Mouse (Mus musculus): ENCODE measurements around the gene Adamtsl1.

Adamtsl1 gene

GRCm38 (mm10) chr4:85513792-85514191 is at the start of gene Adamtsl1:
Gene Adamtsl1 (plus strand): TSS chr4:85514172.
- DNase-seq (ENCODE audit: low spot score), result no peak

GRCm38 (mm10) chr4:85483586-85483985 is 30.4 kb upstream of the Adamtsl1 start:
- DNase-seq (ENCODE audit: low spot score), result no peak

GRCm38 (mm10) chr4:85486316-85486946 is 27.5 kb upstream of the Adamtsl1 start:
- no peak for DNase-seq (ENCODE audit: low spot score)

- no peak for DNase-seq (ENCODE audit: low spot score)
Measured at GRCm38 (mm10) chr4:85505718-85506117, 8.3 kb upstream of the Adamtsl1 start.

GRCm38 (mm10) chr4:85506976-85507375 is 7.0 kb upstream of the Adamtsl1 start:
- DNase-seq (ENCODE audit: low spot score), result no peak

- no peak for DNase-seq (ENCODE audit: low spot score)
Measured at GRCm38 (mm10) chr4:85507491-85507890, 6.5 kb upstream of the Adamtsl1 start.

GRCm38 (mm10) chr4:85513288-85513687 is 684 bp upstream of the Adamtsl1 start:
- DNase-seq (ENCODE audit: low spot score), result peak; percentile 22

GRCm38 (mm10) chr4:85514205-85514681 is 271 bp downstream of the Adamtsl1 start:
- peak; percentile 13 for DNase-seq (ENCODE audit: low spot score)

- DNase-seq (ENCODE audit: low spot score), result no peak
Measured at GRCm38 (mm10) chr4:85526966-85527566, 13.1 kb downstream of the Adamtsl1 start.

- no peak for DNase-seq (ENCODE audit: low spot score)
Measured at GRCm38 (mm10) chr4:85529852-85530251, 15.9 kb downstream of the Adamtsl1 start.

GRCm38 (mm10) chr4:85539677-85540076 is 25.7 kb downstream of the Adamtsl1 start:
- DNase-seq (ENCODE audit: low spot score), result no peak

- DNase-seq (ENCODE audit: low spot score), result no peak
Measured at GRCm38 (mm10) chr4:85543221-85543620, 29.2 kb downstream of the Adamtsl1 start.

GRCm38 (mm10) chr4:85554696-85555095 is 40.7 kb downstream of the Adamtsl1 start:
- no peak for DNase-seq (ENCODE audit: low spot score)

- no peak for DNase-seq (ENCODE audit: low spot score)
Measured at GRCm38 (mm10) chr4:85559753-85560152, 45.8 kb downstream of the Adamtsl1 start.

GRCm38 (mm10) chr4:85585426-85585825 is 71.5 kb downstream of the Adamtsl1 start:
- DNase-seq (ENCODE audit: low spot score), result no peak

- DNase-seq (ENCODE audit: low spot score), result no peak
Measured at GRCm38 (mm10) chr4:85588928-85589327, 75.0 kb downstream of the Adamtsl1 start.

GRCm38 (mm10) chr4:85591037-85591436 is 77.1 kb downstream of the Adamtsl1 start:
- no peak for DNase-seq (ENCODE audit: low spot score)

- no peak for DNase-seq (ENCODE audit: low spot score)
Measured at GRCm38 (mm10) chr4:85594159-85594558, 80.2 kb downstream of the Adamtsl1 start.

GRCm38 (mm10) chr4:85613331-85613730 is 99.4 kb downstream of the Adamtsl1 start:
- DNase-seq (ENCODE audit: low spot score), result no peak

- DNase-seq (ENCODE audit: low spot score), result no peak
Measured at GRCm38 (mm10) chr4:85618746-85619145, 104.8 kb downstream of the Adamtsl1 start.

GRCm38 (mm10) chr4:85619261-85619660 is 105.3 kb downstream of the Adamtsl1 start:
- peak; percentile 5 for DNase-seq (ENCODE audit: low spot score)

- DNase-seq (ENCODE audit: low spot score), result no peak
Measured at GRCm38 (mm10) chr4:85629381-85629780, 115.4 kb downstream of the Adamtsl1 start.

GRCm38 (mm10) chr4:85669271-85669670 is 155.3 kb downstream of the Adamtsl1 start:
- DNase-seq (ENCODE audit: low spot score), result no peak

GRCm38 (mm10) chr4:85669735-85670134 is 155.8 kb downstream of the Adamtsl1 start:
- DNase-seq (ENCODE audit: low spot score), result no peak
